Mouse (Mus musculus) cerebellum, adult 11-12 months (tissue): ENCODE results near the gene Tmie.
"Not testable (repeated sequence)": the region's sequence is repeated elsewhere in the genome, so short reads cannot be mapped to it uniquely, and the experiment has no call there.

Source experiments
- DNase-seq: peaks from one replicate; pipeline ENCODE4 v3.0.0; 2022

The Tmie gene

DNA sequence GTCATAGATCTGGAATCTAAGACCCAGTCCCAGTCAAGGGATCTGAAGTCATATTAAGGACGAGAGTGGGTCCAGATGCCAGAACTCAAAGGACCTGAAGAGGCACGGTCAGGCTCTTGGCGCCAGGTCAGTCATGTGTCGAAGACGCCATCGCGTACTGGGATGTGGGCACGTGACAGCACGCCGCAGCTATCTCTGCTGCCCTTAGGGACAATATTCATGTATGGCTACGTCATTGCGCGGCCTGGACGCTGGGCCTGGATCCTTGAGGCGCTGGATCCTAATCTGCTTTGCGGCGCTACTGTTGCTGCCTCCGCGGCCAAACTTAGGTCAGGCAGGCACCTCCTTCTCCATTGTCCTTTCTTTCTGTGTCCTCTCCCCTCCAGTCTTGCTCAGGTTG, 45.5 kb downstream of the Tmie start, which contains the start of gene Prss45:
Gene Prss45 (plus strand): TSS at position 178 of the 400 bp plus-strand sequence.
- DNase-seq: no peak

DNA sequence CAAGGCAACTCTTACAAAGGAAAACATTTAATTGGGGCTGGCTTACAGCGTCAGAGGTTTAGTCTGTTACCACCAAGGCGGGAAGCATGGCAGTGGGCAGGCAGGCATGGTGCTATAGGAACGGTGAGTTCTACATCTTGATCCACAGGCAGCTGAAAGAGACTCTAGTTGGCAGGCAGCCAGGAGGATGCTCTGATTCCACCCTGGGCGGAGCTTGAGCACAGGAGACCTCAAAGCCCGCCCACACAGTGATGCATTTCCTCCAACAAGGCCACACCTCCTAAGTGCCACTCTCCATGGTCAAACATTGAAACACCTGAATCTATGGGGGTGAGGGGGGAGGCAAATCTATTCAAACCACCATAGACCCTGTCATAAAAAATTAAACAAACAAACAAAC, 46.9 kb downstream of the Tmie start:
- no peak for DNase-seq

DNA sequence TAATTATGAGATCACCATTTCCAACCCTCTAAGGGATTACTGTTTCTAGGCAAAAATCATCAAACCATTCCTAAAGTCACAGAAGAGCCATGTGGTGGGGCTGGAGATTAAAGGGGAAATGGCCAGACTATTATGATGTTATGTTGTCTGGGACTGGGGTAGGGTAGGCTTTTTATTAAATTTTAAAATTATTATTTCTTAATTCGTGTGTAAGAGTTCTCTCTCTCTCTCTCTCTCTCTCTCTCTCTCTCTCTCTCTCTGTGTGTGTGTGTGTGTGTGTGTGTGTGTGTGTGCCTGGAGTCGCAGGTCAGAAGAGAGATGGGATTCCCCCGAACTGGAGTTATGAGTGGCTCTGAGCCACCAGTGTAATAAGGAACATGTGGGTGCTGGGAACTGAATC, 53.5 kb downstream of the Tmie start, which contains the start of gene Prss43:
Gene Prss43 (plus strand): TSS at position 301 of the 400 bp plus-strand sequence.
- no peak for DNase-seq

DNA sequence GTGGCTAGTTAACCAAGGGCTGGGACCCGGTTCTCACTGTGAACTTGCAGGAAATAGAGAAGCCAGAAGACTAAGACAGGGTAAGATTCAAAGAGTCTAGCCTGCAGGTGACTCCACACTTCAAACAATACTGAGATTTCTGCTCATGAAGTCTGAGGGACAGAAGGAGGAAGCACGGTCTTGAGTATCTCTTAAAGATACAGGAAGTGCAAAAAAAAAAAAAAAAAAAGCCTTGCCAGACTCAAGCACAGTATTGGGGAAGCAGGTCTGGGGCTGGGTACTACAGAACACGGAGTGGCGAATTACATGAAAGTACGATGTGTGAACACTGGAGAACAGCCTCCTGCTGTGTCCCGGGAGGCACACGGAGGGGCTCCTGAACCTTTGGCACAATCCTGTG, 54.1 kb downstream of the Tmie start:
- DNase-seq: no peak

DNA sequence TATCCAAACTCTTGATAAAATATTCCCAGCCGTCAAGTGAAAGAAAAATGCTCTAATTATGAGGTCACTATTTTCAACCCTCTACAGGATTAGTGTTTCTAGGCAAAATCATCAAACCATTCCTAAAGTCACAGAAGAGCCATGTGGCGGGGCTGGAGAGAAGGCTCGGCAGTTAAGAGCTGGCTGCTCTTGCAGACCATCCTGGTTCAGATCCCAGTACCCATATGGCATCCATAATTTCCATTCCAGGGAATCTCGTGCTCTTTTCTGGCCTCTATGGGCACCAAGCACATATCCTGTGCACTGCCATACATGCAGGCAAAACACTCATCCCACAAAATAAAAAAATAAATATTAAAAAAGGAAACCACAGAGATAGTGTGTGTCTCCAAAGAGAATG, 54.5 kb downstream of the Tmie start:
- no peak for DNase-seq

DNA sequence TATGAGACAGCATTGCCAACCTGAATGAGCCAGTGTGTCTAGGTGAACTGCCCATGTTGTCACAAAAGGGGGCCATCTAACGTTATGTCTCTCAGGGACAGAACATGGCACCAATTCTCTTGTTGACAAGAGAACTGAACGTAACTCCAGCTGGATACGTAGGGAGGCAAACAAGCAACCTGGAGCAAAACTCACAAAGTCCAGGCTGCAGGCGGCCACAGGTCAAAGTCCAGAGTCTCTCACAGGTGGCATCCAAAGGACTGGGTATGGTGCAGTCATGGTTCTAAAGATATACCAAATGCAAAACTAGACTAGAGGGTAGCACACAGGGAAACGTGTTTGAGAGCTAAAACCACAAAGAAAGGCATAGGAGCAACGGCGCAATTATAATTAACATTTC, 58.5 kb downstream of the Tmie start:
- no peak for DNase-seq

DNA sequence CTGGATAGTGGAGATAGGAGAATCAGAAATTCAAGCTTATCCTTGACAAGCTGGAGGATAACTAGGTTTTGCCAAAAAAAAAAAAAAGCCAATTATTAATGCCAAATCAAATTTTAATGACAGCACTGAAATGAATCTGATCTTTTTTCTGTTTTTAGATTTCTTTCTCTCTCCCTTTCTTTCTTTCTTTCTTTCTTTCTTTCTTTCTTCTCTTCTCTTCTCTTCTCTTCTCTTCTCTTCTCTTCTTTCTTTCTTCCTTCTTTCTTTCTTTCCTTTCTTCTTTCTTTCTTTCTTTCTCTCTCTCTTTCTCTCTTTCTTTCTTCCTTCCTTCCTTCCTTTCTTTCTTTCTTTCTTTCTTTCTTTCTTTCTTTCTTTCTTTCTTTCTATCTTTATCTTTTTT, 59.4 kb downstream of the Tmie start:
- not testable (repeated sequence) for DNase-seq
